19 mouse cellular contexts compared by ENCODE assay signal in the genomic region with DNA sequence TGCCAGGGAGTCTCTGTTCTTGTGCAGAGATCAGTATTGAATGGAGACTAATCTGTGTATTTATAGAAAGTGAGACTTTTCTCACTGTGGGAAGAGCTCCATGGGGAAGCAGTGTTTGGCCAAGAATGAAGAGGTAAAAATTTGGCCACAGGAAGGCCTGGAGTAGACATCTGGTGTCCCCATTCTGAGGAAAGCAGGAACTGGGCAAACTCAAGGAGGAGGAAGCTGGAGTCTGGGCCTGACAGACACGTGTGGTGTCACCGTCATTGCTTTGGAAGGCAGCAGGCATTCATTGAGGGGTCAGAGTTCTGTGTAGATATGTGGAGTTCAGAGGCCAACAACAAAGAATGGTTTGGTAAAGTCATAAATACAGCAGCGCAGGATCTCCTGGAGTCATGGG.
DNase-seq lines count a peak whose midpoint lies in the region; ATAC-seq and TF ChIP-seq lines count a peak whose summit lies in the region.
"Had no signal": no experiment of that assay in that cellular context is flagged by ENCODE, and none has a peak within 500 bp of the region (broad histone marks: within the 10 kb centered on the region; RNA-seq: fewer than 3 reads in every experiment).

No protein-coding gene starts in this region.

- H3K9ac ChIP-seq in heart, postnatal 0 days (replicated peaks; ENCODE audit: low read depth, low read length), result no peak overlapping the region
- no peak overlapping the region for H3K9ac ChIP-seq in limb, embryonic 13.5 days
- H3K9ac ChIP-seq: forebrain, postnatal 0 days; hindbrain, embryonic 12.5 days; liver, postnatal 0 days; midbrain, embryonic 12.5 days had no signal

- H3K4me3 ChIP-seq in heart, postnatal 0 days (ENCODE audit: low read depth, low read length), result no peak overlapping the region
- no peak overlapping the region for H3K4me3 ChIP-seq in heart, embryonic 10.5 days
- H3K4me3 ChIP-seq in cerebellum, adult 2 months (replicated peaks; ENCODE audit: insufficient read depth, low read depth, low read length), result no peak overlapping the region
- H3K4me3 ChIP-seq in limb, embryonic 13.5 days, result no peak overlapping the region
- H3K4me3 ChIP-seq: embryonic facial prominence, embryonic 10.5 days; erythroblast, embryonic 14.5 days; hindbrain, embryonic 12.5 days; midbrain, embryonic 12.5 days had no signal

- WGBS in heart, postnatal 0 days, result 47% methylated on average over 3 of the region's 3 CpGs
- WGBS in heart, embryonic 10.5 days, result 58% methylated on average over 3 of the region's 3 CpGs
- WGBS in cerebellum, adult 2 months, result 26% methylated on average over 3 of the region's 3 CpGs
- 73% methylated on average over 3 of the region's 3 CpGs for WGBS in limb, embryonic 13.5 days

- TF ChIP-seq CTCF in heart, postnatal 0 days (IDR thresholded peaks at IDR 0.05; ENCODE audit: low read depth), result no peak
- TF ChIP-seq CTCF in cerebellum, adult 2 months (IDR thresholded peaks at IDR 0.05; ENCODE audit: borderline replicate concordance, insufficient read depth, low read depth, low read length), result no peak

- no peaks in the 10 kb centered on the region for H3K4me1 ChIP-seq in heart, postnatal 0 days (ENCODE audit: control insufficient read depth, insufficient read depth)
- H3K4me1 ChIP-seq in heart, embryonic 10.5 days, result peaks cover 5% of the 10 kb centered on the region; the same call in 1 of the 2 replicates
- H3K4me1 ChIP-seq in cerebellum, adult 2 months (ENCODE audit: control insufficient read depth, insufficient read depth, low read length), result peaks cover 8% of the 10 kb centered on the region
- H3K4me1 ChIP-seq in limb, embryonic 13.5 days, result peaks cover 54% of the 10 kb centered on the region

- no peak for ATAC-seq in heart, postnatal 0 days (ENCODE audit: insufficient read depth, low read depth)
- no peak for ATAC-seq in limb, embryonic 13.5 days (ENCODE audit: low FRiP score, low read depth)
- ATAC-seq: CD4-positive, CD25-positive, alpha-beta regulatory T cell, adult 4 months; forebrain, postnatal 0 days; liver, postnatal 0 days had no signal

- no peak overlapping the region for H3K4me2 ChIP-seq in heart, postnatal 0 days (ENCODE audit: low read depth, low read length)
- no peak overlapping the region for H3K4me2 ChIP-seq in limb, embryonic 13.5 days (replicated peaks)
- H3K4me2 ChIP-seq: hindbrain, embryonic 12.5 days; midbrain, embryonic 12.5 days had no signal

- no peak for DNase-seq in heart, postnatal 0 days (ENCODE audit: low spot score)
- DNase-seq in heart, embryonic 10.5 days (ENCODE audit: low spot score), result no peak
- peak; percentile 58 to 76 for DNase-seq in cerebellum, adult 2 months
- peak; percentile 52 to 56 for DNase-seq in cerebellum, postnatal 25 days
- no peak for DNase-seq in kidney, postnatal 10 days
- no peak for DNase-seq in gastrocnemius, postnatal 36 days
- DNase-seq in spleen, adult 18-20 months, result no peak
- DNase-seq: adrenal gland, postnatal 10 days; forebrain, postnatal 0 days; kidney, adult 11 months; liver, postnatal 0 days; lung, postnatal 4 days; thymus, postnatal 4 days had no signal

- no peak for TF ChIP-seq POLR2A in cerebellum, adult 2 months (IDR thresholded peaks at IDR 0.05; ENCODE audit: borderline replicate concordance, insufficient read depth, low read length)

- H3K9me3 ChIP-seq in heart, postnatal 0 days (replicated peaks; ENCODE audit: control insufficient read depth, low read length), result no peaks in the 10 kb centered on the region
- no peaks in the 10 kb centered on the region for H3K9me3 ChIP-seq in heart, embryonic 10.5 days
- no peaks in the 10 kb centered on the region for H3K9me3 ChIP-seq in limb, embryonic 13.5 days
- H3K9me3 ChIP-seq: embryonic facial prominence, embryonic 10.5 days; hindbrain, embryonic 12.5 days; midbrain, embryonic 12.5 days had no signal

- intact Hi-C loops in gastrocnemius, postnatal 36 days (cut with DNase I), result no loop called here

- 0 out of 2 replicates have a peak overlapping the region, but pooled peaks have one; percentile 30 for H3K27ac ChIP-seq in heart, postnatal 0 days (ENCODE audit: low read depth)
- no peak overlapping the region for H3K27ac ChIP-seq in heart, embryonic 10.5 days
- no peak overlapping the region for H3K27ac ChIP-seq in cerebellum, adult 2 months (ENCODE audit: insufficient read depth, low read length)
- H3K27ac ChIP-seq in limb, embryonic 13.5 days, result peak overlapping the region; percentile 33; the same call in 1 of the 2 replicates
- H3K27ac ChIP-seq: embryonic facial prominence, embryonic 10.5 days; hindbrain, embryonic 12.5 days; midbrain, embryonic 12.5 days had no signal

- no peaks in the 10 kb centered on the region for H3K36me3 ChIP-seq in heart, postnatal 0 days (replicated peaks; ENCODE audit: control insufficient read depth, insufficient read depth, low read length)
- H3K36me3 ChIP-seq in heart, embryonic 10.5 days, result no peaks in the 10 kb centered on the region
- H3K36me3 ChIP-seq in limb, embryonic 13.5 days, result no peaks in the 10 kb centered on the region
- H3K36me3 ChIP-seq: embryonic facial prominence, embryonic 10.5 days; hindbrain, embryonic 12.5 days; midbrain, embryonic 12.5 days had no signal

- no peak for TF ChIP-seq EP300 in heart, postnatal 0 days (IDR thresholded peaks at IDR 0.05; ENCODE audit: low read depth)

- no peaks in the 10 kb centered on the region for H3K27me3 ChIP-seq in heart, postnatal 0 days (ENCODE audit: control insufficient read depth, insufficient read depth, low read length)
- H3K27me3 ChIP-seq in heart, embryonic 10.5 days (ENCODE audit: insufficient read depth, poor library complexity, severe bottlenecking), result no peaks in the 10 kb centered on the region
- H3K27me3 ChIP-seq in cerebellum, adult 2 months (ENCODE audit: control insufficient read depth, insufficient read depth, low read length), result no peaks in the 10 kb centered on the region
- no peaks in the 10 kb centered on the region for H3K27me3 ChIP-seq in limb, embryonic 13.5 days
- H3K27me3 ChIP-seq: hindbrain, embryonic 12.5 days; midbrain, embryonic 12.5 days had no signal

Comparison
In these comparisons a context has a peak if more than half of its experiments do, and no peak if none do; other contexts are left out.
1. H3K27ac ChIP-seq: peak in heart, postnatal 0 days (single experiment) and limb, embryonic 13.5 days (single experiment); none in heart, embryonic 10.5 days (single experiment) and cerebellum, adult 2 months (single experiment).
2. DNase-seq: peak in cerebellum, adult 2 months (2 of 2) and cerebellum, postnatal 25 days (2 of 2); none in heart, postnatal 0 days (single experiment), heart, embryonic 10.5 days (single experiment), kidney, postnatal 10 days (single experiment), gastrocnemius, postnatal 36 days (0 of 2) and spleen, adult 18-20 months (0 of 2).